Mouse (Mus musculus) MEL (cell line): ENCODE measurements around the gene Gsg1l. TPM values are rescaled to one million over a fixed set of nuclear protein-coding genes. Genes with fewer than 3 reads are reported as not detected.

ENCODE experiments used
- DNase-seq: peaks from one replicate; pipeline ENCODE4 v3.0.0; 2011; ENCODE audit warnings: low read depth, low spot score
- H3K27ac ChIP-seq: 2 replicates; pipeline ENCODE4 v1.5.1; 2012; ENCODE audit warnings: low read depth, mild to moderate bottlenecking, control low read depth, low read length, moderate library complexity; ENCODE audit not compliant: control insufficient read depth
- H3K27me3 ChIP-seq, 2 experiments: fragments of 150-350 bp in 1 of 2; sonication (generic) in 1 of 2; 2 replicates each; pipeline ENCODE4 v1.6.1; 2012; ENCODE audit warnings: low read length in 2 of 2, mild to moderate bottlenecking in 2 of 2, improper control_type of control experiment in 1 of 2, moderate library complexity in 1 of 2; ENCODE audit not compliant: insufficient read depth in 2 of 2, control insufficient read depth in 1 of 2
- H3K36me3 ChIP-seq, 2 experiments: 2 replicates each; pipeline ENCODE4 v1.6.1; 2012 to 2014; ENCODE audit warnings: low read length in 2 of 2, improper control_type of control experiment in 1 of 2, inconsistent platforms in 1 of 2, mild to moderate bottlenecking in 1 of 2; ENCODE audit not compliant: insufficient read depth in 2 of 2, control insufficient read depth in 1 of 2
- H3K4me1 ChIP-seq, 2 experiments: fragments of 150-350 bp in 1 of 2; sonication (generic) in 1 of 2; 2 replicates each; pipeline ENCODE4 v1.6.1; 2012; ENCODE audit warnings: low read length in 2 of 2, improper control_type of control experiment in 1 of 2, mild to moderate bottlenecking in 1 of 2; ENCODE audit not compliant: insufficient read depth in 2 of 2, control insufficient read depth in 1 of 2
- H3K4me3 ChIP-seq, 2 experiments: fragments of 150-350 bp in 1 of 2; sonication (generic) in 1 of 2; 2 replicates each; pipeline ENCODE4 v1.5.1; 2012; ENCODE audit warnings: low read depth in 2 of 2, low read length in 2 of 2, mild to moderate bottlenecking in 2 of 2, moderate library complexity in 2 of 2, control low read depth in 1 of 2, improper control_type of control experiment in 1 of 2; ENCODE audit not compliant: control insufficient read depth in 1 of 2, insufficient read depth in 1 of 2
- H3K79me2 ChIP-seq: 2 replicates; pipeline ENCODE4 v1.6.1; 2012; ENCODE audit warnings: mild to moderate bottlenecking, low read length, moderate library complexity; ENCODE audit not compliant: control insufficient read depth, poor library complexity, insufficient read depth
- H3K9ac ChIP-seq: 2 replicates; pipeline ENCODE4 v1.6.1; 2012; ENCODE audit warnings: low read depth, mild to moderate bottlenecking, control low read depth, low read length, moderate library complexity; ENCODE audit not compliant: control insufficient read depth, poor library complexity, severe bottlenecking
- H3K9me3 ChIP-seq: fragments of 150-350 bp; sonication (generic); replicated peaks from 2 replicates; pipeline ENCODE4 v1.6.1; 2012; ENCODE audit warnings: mild to moderate bottlenecking, low read length, improper control_type of control experiment, moderate library complexity; ENCODE audit not compliant: insufficient read depth
- BHLHE40 ChIP-seq: IDR thresholded peaks from 2 replicates; pipeline ENCODE4 v1.6.1; 2012; ENCODE audit warnings: low read depth, mild to moderate bottlenecking, inconsistent platforms, low read length, improper control_type of control experiment, borderline replicate concordance
- CHD1 ChIP-seq: IDR thresholded peaks from 2 replicates; pipeline ENCODE4 v1.6.1; 2012; ENCODE audit warnings: low read depth, mild to moderate bottlenecking, inconsistent platforms, low read length, improper control_type of control experiment
- CHD2 ChIP-seq: IDR thresholded peaks from 2 replicates; pipeline ENCODE4 v1.6.1; 2011; ENCODE audit warnings: low read length, improper control_type of control experiment
- CTCF ChIP-seq, 3 experiments: IDR thresholded peaks in 2 of 3; conservative IDR thresholded peaks in 1 of 3; 2 replicates each; pipeline ENCODE4 v1.5.1; 2011 to 2012; ENCODE audit warnings: low read length in 3 of 3, low read depth in 2 of 3, mild to moderate bottlenecking in 2 of 3, improper control_type of control experiment in 1 of 3, inconsistent platforms in 1 of 3, mixed read lengths in 1 of 3, moderate library complexity in 1 of 3; ENCODE audit not compliant: control insufficient read depth in 1 of 3, insufficient read depth in 1 of 3, poor library complexity in 1 of 3, severe bottlenecking in 1 of 3
- E2F4 ChIP-seq: IDR thresholded peaks from 2 replicates; pipeline ENCODE4 v1.6.1; 2011; ENCODE audit warnings: low read depth, low read length, improper control_type of control experiment, borderline replicate concordance
- ELF1 ChIP-seq: IDR thresholded peaks from 2 replicates; pipeline ENCODE4 v1.6.1; 2014; ENCODE audit warnings: low read depth, mild to moderate bottlenecking, inconsistent platforms, low read length, improper control_type of control experiment, moderate library complexity
- EP300 ChIP-seq, 2 experiments: IDR thresholded peaks; 2 replicates each; pipeline ENCODE4 v1.6.1; 2011; ENCODE audit warnings: improper control_type of control experiment in 2 of 2, low read length in 2 of 2, low read depth in 1 of 2, mild to moderate bottlenecking in 1 of 2
- ETS1 ChIP-seq: IDR thresholded peaks from 2 replicates; pipeline ENCODE4 v1.6.1; 2012; ENCODE audit warnings: low read depth, mild to moderate bottlenecking, inconsistent platforms, low read length, improper control_type of control experiment, moderate library complexity
- GABPA ChIP-seq: IDR thresholded peaks from 2 replicates; pipeline ENCODE4 v1.6.1; 2012; ENCODE audit warnings: low read depth, mild to moderate bottlenecking, inconsistent platforms, low read length, improper control_type of control experiment, moderate library complexity
- GATA1 ChIP-seq: IDR thresholded peaks from 2 replicates; pipeline ENCODE4 v1.6.1; 2011; ENCODE audit warnings: low read depth, low read length, improper control_type of control experiment
- HCFC1 ChIP-seq: IDR thresholded peaks from 2 replicates; pipeline ENCODE4 v1.6.1; 2012; ENCODE audit warnings: low read depth, mild to moderate bottlenecking, inconsistent platforms, low read length, improper control_type of control experiment, moderate library complexity
- MAFK ChIP-seq: IDR thresholded peaks from 2 replicates; pipeline ENCODE4 v1.6.1; 2011; ENCODE audit warnings: low read depth, mild to moderate bottlenecking, low read length, improper control_type of control experiment, borderline replicate concordance
- MAX ChIP-seq: IDR thresholded peaks from 2 replicates; pipeline ENCODE4 v1.6.1; 2011; ENCODE audit warnings: low read length, improper control_type of control experiment
- MAZ ChIP-seq: IDR thresholded peaks from 2 replicates; pipeline ENCODE4 v1.6.1; 2012; ENCODE audit warnings: low read depth, mild to moderate bottlenecking, inconsistent platforms, low read length, improper control_type of control experiment
- MXI1 ChIP-seq: IDR thresholded peaks from 2 replicates; pipeline ENCODE4 v1.6.1; 2011; ENCODE audit warnings: mild to moderate bottlenecking, low read depth, low read length, improper control_type of control experiment
- MYC ChIP-seq: IDR thresholded peaks from 2 replicates; pipeline ENCODE4 v1.6.1; 2011; ENCODE audit warnings: low read depth, mild to moderate bottlenecking, low read length, improper control_type of control experiment, moderate library complexity
- NELFE ChIP-seq: IDR thresholded peaks from 2 replicates; pipeline ENCODE4 v1.6.1; 2011; ENCODE audit warnings: low read depth, low read length, improper control_type of control experiment
- NRF1 ChIP-seq: IDR thresholded peaks from 2 replicates; pipeline ENCODE4 v1.6.1; 2014; ENCODE audit warnings: low read depth, mild to moderate bottlenecking, inconsistent platforms, low read length, improper control_type of control experiment, moderate library complexity; ENCODE audit not compliant: poor library complexity, insufficient read depth, severe bottlenecking
- POLR2AphosphoS2 ChIP-seq: IDR thresholded peaks from 2 replicates; pipeline ENCODE4 v1.6.1; 2011; ENCODE audit warnings: low read length, improper control_type of control experiment
- RCOR1 ChIP-seq: IDR thresholded peaks from 2 replicates; pipeline ENCODE4 v1.6.1; 2012; ENCODE audit warnings: low read depth, mild to moderate bottlenecking, inconsistent platforms, low read length, improper control_type of control experiment
- SMC3 ChIP-seq: IDR thresholded peaks from 2 replicates; pipeline ENCODE4 v1.6.1; 2011; ENCODE audit warnings: low read depth, low read length, improper control_type of control experiment
- TAL1 ChIP-seq: IDR thresholded peaks from 2 replicates; pipeline ENCODE4 v1.6.1; 2012; ENCODE audit warnings: mild to moderate bottlenecking, inconsistent platforms, low read length, moderate library complexity, mixed read lengths
- TBP ChIP-seq: IDR thresholded peaks from 2 replicates; pipeline ENCODE4 v1.8.0; 2011; ENCODE audit warnings: low read depth, low read length, improper control_type of control experiment
- UBTF ChIP-seq: IDR thresholded peaks from 2 replicates; pipeline ENCODE4 v1.6.1; 2012; ENCODE audit warnings: low read depth, mild to moderate bottlenecking, inconsistent platforms, low read length, improper control_type of control experiment, moderate library complexity, borderline replicate concordance; ENCODE audit not compliant: insufficient read depth
- USF1 ChIP-seq: IDR thresholded peaks from 2 replicates; pipeline ENCODE4 v1.6.1; 2014; ENCODE audit warnings: low read depth, mild to moderate bottlenecking, inconsistent platforms, low read length, improper control_type of control experiment, moderate library complexity
- USF2 ChIP-seq, 2 experiments: IDR thresholded peaks; 2 replicates each; pipeline ENCODE4 v1.6.1; 2011 to 2012; ENCODE audit warnings: improper control_type of control experiment in 2 of 2, low read length in 2 of 2, borderline replicate concordance in 1 of 2, inconsistent platforms in 1 of 2, low read depth in 1 of 2, mild to moderate bottlenecking in 1 of 2; ENCODE audit not compliant: insufficient read depth in 1 of 2
- ZC3H11A ChIP-seq: IDR thresholded peaks from 2 replicates; pipeline ENCODE4 v1.6.1; 2012; ENCODE audit warnings: low read depth, mild to moderate bottlenecking, inconsistent platforms, low read length, improper control_type of control experiment
- ZMIZ1 ChIP-seq: IDR thresholded peaks from 2 replicates; pipeline ENCODE4 v1.6.1; 2012; ENCODE audit warnings: low read depth, mild to moderate bottlenecking, inconsistent platforms, low read length, improper control_type of control experiment, moderate library complexity
- polyA plus RNA-seq, 2 experiments: library from polyadenylated mRNA; stranded (reverse) in 1 of 2; unstranded in 1 of 2; fragments of >175 nt in 1 of 2; fragments of >200 nt in 1 of 2; gene quantifications; 2 replicates each; pipeline versions ENCODE4 v1.2.1 to v1.2.4; 2012; ENCODE audit warnings: low replicate concordance in 2 of 2, low read depth in 1 of 2; ENCODE audit not compliant: insufficient read length in 2 of 2, insufficient read depth in 1 of 2, missing spikeins in 1 of 2
- total RNA-seq: library from RNA; depleted of rRNA; stranded (reverse); fragments of 300-350 nt; gene quantifications from 2 replicates; pipeline ENCODE4 v1.2.3, GENCODE M21; 2012

Gene Gsg1l
- total and polyA plus RNA-seq, 3 experiments: not detected

GRCm38 (mm10) chr7:125976695-125977094 is 105.5 kb downstream of the Gsg1l start (continued):
- TF ChIP-seq ETS1: no peak
- TF ChIP-seq MAZ: no peak
- TF ChIP-seq, all 39 proteins: peak for 0

DNA sequence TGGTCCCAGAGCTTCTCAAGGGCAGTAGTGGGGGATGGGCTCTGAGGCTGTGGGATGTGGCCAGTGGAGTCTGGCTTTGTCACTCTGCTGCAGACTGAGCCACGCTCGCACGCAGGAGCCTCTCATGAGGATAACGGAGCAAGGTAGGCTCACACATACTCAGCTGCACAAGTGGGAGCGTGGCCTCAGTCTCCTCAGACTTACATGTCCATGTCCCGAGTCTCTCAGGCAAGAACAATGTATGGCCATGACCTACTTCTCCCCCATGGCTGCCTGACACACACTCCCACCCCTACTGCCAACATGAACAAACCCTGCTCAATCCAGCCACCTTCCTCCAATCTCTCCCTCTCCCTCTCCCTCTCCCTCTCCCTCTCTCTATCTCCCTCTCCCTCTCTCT is 106.8 kb downstream of the Gsg1l start:
- Histone ChIP-seq H3K4me1 (no peaks in the 10 kb centered on the region), H3K27ac (no peak overlapping the region), H3K9ac (no peak overlapping the region), H3K79me2 (no peaks in the 10 kb centered on the region), H3K27me3 (peaks cover 0 to 3% of the 10 kb centered on the region in 2 experiments; a peak in 1 of 4 replicates), H3K9me3 (no peaks in the 10 kb centered on the region), H3K4me3 (no peak overlapping the region), H3K36me3 (no peaks in the 10 kb centered on the region)
- DNase-seq: no peak
- TF ChIP-seq RCOR1: no peak
- no peak for TF ChIP-seq CHD2
- TF ChIP-seq USF2 (IDR thresholded peaks at IDR 0.05; ENCODE audit: borderline replicate concordance in 1 of 2, insufficient read depth in 1 of 2, low read depth in 1 of 2, low read length in 2 of 2): no peak
- no peak for TF ChIP-seq CHD1
- TF ChIP-seq ZC3H11A: no peak
- no peak for TF ChIP-seq EP300 (IDR thresholded peaks at IDR 0.05; ENCODE audit: low read depth in 1 of 2, low read length in 2 of 2)
- no peak for TF ChIP-seq MXI1
- no peak for TF ChIP-seq MAFK
- no peak for TF ChIP-seq E2F4
- no peak for TF ChIP-seq BHLHE40
- TF ChIP-seq GABPA: no peak
- TF ChIP-seq MYC: no peak
- TF ChIP-seq TBP: no peak
- no peak for TF ChIP-seq NRF1
- TF ChIP-seq UBTF: no peak
- no peak for TF ChIP-seq TAL1

- H3K27me3 ChIP-seq: peaks cover 0 to 4% of the 10 kb centered on the region in 2 experiments; a peak in 1 of 4 replicates
- H3K9ac ChIP-seq: no peak overlapping the region
- TF ChIP-seq CTCF (IDR thresholded peaks at IDR 0.05 in 2 of 3, conservative IDR thresholded peaks at IDR 0.05 in 1 of 3; ENCODE audit: control insufficient read depth in 1 of 3, insufficient read depth in 1 of 3, low read depth in 2 of 3, low read length in 3 of 3, poor library complexity in 1 of 3, severe bottlenecking in 1 of 3): no peak
- TF ChIP-seq POLR2AphosphoS2: no peak
- TF ChIP-seq USF2 (IDR thresholded peaks at IDR 0.05; ENCODE audit: borderline replicate concordance in 1 of 2, insufficient read depth in 1 of 2, low read depth in 1 of 2, low read length in 2 of 2): no peak
- no peak for TF ChIP-seq NELFE
- no peak for TF ChIP-seq ELF1
- no peak for TF ChIP-seq TAL1
- TF ChIP-seq MAX: no peak
- no peak for TF ChIP-seq NRF1
- TF ChIP-seq MAZ: no peak
- no peak for TF ChIP-seq CHD1
- no peak for TF ChIP-seq GATA1
- TF ChIP-seq USF1: no peak
- TF ChIP-seq SMC3: no peak
- TF ChIP-seq HCFC1: no peak
- TF ChIP-seq GABPA: no peak
- no peak for TF ChIP-seq MXI1
- TF ChIP-seq ZMIZ1: no peak
- no peak for DNase-seq
- H3K27ac ChIP-seq: no peak overlapping the region
- no peaks in the 10 kb centered on the region for H3K79me2 ChIP-seq
- H3K4me1 ChIP-seq: no peaks in the 10 kb centered on the region
- H3K4me3 ChIP-seq: no peak overlapping the region
- H3K9me3 ChIP-seq: no peaks in the 10 kb centered on the region
- H3K36me3 ChIP-seq: no peaks in the 10 kb centered on the region
These were observed 108.3 kb downstream of the Gsg1l start for GRCm38 (mm10) chr7:125973874-125974273.
